Mouse (Mus musculus): ENCODE results near the gene Cdc40.
"Not testable (repeated sequence)": the region's sequence is repeated elsewhere in the genome, so short reads cannot be mapped to it uniquely, and the experiment has no call there.

Gene Cdc40

DNA sequence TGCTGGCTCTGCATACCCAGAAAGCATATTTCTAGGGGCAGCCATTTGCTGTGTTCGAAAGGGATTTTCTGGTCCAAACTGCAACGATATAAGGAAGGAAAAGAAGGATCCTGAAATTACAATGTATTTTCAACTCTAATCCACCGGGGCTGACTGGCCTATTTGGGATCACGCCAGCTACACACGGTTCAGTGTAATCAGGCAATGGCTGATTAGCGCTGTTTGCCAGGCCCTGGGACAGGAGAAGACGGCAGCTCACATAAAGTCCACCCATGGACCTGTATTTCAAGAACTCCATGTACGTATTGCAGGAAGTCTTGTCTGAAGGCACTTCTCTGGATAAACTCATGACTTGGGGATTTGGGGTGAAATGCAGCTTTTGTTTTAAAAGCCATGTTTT lies 25.5 kb downstream of the Cdc40 start:
- no peak for DNase-seq

- no peak for DNase-seq
Measured at GRCm38 (mm10) chr10:40856703-40857102, 26.4 kb downstream of the Cdc40 start.

DNA sequence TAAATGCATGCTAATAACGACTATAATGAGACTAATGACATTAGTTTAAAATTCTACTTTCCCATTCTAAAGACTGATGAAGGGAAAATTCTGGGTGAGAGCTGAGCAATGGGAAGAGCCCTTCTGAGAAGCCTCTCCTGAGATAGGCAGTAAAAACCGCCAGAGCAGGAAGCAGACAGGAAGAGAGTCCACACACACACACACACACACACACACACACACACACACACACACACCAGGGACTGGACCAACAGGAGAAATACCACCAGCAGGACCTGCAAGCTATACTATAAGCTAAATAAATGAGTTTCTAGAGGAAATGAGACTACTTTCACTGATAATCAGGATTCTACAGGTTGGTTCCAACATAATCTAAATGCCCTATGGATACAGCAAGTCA lies 27.5 kb downstream of the Cdc40 start:
- peak; percentile 26 for DNase-seq

DNA sequence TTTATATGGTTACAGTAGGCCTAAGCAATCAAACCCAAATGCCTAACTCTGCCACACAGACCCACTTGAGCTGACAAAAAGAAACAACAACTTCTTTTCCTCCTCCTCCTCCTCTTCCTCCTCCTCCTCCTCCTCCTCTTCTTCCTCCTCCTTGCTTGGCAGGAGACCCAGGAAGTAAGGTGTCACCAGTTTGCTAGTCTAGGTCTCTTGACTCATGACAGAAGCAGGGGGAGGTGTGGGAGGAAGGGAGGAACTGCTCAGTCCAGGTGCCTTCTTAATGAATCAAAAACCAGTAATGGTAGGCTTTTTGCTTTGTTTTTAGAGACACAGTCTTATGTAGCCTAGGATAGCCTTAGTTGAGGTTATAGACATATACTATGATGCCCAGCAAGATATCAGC lies 32.0 kb downstream of the Cdc40 start:
- DNase-seq: no peak

DNA sequence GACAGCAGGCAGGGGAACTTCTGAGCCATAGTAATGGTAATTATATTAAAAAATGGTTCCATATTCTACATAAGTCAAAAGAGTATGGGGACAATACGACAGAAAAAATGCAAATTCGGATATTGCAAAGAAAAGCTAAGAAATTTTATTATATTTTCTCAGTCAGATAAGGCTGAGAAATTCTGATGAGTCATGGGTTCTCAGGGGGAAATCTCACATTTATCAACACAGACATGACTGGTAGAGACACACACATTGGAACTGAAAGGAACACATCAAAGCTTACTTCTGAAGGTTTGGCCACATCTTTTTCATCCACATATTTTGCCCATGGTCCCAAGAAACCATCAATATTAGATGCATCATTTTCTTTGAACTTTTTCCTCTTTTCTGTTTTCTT lies 32.5 kb downstream of the Cdc40 start:
- DNase-seq: no peak

- no peak for DNase-seq
Measured at GRCm38 (mm10) chr10:40847176-40847874, 35.8 kb downstream of the Cdc40 start.

- no peak for DNase-seq
Measured at GRCm38 (mm10) chr10:40845626-40846025, 37.5 kb downstream of the Cdc40 start.

- DNase-seq: no peak
Measured at GRCm38 (mm10) chr10:40844546-40844945, 38.6 kb downstream of the Cdc40 start.

- DNase-seq: no peak
Measured at GRCm38 (mm10) chr10:40843841-40844240, 39.3 kb downstream of the Cdc40 start.

GRCm38 (mm10) chr10:40840086-40840485 lies 43.0 kb downstream of the Cdc40 start:
- no peak for DNase-seq

DNA sequence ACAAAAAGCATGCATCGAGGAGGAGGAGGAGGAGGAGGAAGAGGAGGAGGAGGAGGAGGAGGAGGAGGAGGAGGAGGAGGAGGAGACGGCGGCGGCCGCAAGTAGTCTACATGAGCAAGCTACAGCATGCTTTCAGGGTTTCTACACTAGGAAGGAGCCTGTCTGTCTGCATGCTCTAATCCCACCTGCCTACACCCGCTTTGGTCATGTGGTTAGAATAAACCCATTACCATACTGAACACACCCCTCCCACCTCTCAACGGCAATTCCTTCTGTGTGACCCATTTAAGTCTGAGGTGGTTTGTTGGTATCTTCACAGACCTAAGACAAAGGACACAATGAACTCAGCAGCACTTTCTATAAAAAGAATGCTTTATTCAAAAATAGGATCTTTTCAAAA lies 51.8 kb downstream of the Cdc40 start:
- DNase-seq: no peak

GRCm38 (mm10) chr10:40830312-40830711 lies 52.8 kb downstream of the Cdc40 start:
- DNase-seq: no peak

DNA sequence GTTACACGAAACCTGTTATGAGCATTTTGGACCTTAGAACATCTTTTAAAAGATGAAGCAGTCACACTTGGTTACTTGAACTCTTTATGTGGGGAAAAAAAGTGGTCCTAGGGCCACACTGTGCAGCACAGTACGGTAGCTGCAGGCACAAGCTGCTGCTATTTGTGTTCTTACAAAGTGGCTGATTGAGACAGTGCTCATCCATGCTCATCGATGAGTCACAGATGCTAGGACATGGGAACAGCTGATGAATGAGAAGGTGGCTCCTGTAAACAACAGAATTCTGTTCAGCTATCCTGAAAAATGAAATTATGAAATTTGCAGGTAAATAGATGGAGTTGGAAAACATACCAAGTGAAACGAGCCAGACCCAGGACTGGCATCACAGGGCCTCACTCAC lies 55.4 kb downstream of the Cdc40 start:
- DNase-seq: no peak

GRCm38 (mm10) chr10:40825952-40826351 lies 57.2 kb downstream of the Cdc40 start:
- DNase-seq: no peak

DNA sequence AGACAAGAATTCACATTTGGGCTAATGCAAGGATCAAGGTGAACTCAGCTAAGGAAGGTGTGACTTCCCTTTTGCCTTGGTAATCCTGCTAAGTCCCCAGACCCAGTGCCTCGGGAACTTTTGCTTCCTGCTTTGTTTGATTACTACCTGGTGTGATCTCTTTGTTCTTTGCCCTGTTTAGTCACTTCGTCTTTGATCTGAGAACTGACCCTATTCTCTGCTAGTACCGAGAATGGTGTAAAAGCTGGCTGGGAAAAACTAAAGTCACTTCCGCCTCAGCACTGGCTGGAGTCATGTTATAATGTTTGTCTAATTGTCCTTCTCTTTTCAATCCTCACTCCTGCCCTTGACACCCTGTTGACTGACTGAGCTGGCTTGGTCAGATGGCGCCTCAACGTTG lies 66.6 kb downstream of the Cdc40 start:
- no peak for DNase-seq

DNA sequence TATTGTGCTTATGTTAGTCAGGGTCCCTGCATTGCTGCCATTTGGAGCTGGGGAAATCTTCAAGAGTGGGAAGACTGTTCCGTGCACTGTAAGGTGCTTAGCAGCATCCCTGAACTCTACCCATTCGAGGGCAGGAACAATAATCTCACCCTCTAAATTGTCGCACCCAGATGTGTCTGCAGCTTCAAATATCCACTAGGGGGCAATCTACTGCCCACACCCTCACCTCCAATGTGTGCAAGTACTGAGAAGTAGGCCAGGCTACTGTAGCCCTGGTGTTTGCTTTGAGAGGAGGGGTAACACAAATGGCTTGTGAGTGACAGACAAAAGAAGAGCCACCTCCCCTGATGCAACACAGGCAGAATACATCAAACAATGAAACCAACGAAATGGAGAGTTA lies 69.5 kb downstream of the Cdc40 start:
- DNase-seq: no peak

- not testable (repeated sequence) for DNase-seq
Measured at GRCm38 (mm10) chr10:40809411-40809910, 73.7 kb downstream of the Cdc40 start.

DNA sequence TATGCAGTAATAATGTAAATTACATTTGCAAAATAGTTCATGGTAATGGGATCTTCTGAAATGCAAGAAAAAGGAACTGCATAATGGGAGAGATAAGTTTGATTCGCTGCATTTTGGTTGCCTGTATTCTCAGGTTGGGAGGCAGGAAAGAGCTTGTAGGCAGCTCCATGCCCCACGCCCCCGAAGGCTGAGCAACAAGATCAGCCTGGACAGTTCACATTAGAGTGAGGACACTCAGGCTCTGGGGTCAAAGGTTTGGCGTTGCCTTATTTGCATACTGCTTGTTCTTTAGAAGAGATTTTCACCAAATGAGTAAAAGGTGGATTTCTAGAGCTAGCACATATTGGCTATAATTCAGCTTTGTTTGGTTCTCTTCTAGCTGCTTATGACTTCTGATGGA lies 76.9 kb downstream of the Cdc40 start:
- no peak for DNase-seq

GRCm38 (mm10) chr10:40805221-40805620 lies 77.9 kb downstream of the Cdc40 start:
- no peak for DNase-seq

DNA sequence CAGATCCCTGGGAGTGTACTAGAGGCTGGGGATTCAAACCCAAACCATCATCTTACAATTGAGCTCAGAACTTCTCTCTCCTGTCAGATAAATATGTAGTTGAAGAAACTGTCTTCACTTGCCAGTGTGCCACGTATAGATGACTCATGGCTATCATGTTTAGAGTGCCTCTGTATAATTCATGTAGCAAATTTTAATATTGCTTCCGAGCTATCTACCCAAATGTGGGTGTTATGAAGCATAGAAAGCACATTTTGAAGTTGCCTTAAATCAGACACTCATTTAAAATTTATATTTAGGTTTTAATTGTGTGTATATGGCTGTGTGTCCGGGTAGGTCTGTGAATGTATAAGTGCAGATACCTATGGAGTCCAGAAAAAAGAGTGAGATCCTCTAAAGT lies 91.0 kb downstream of the Cdc40 start:
- DNase-seq: no peak

GRCm38 (mm10) chr10:40790406-40790805 lies 92.7 kb downstream of the Cdc40 start:
- no peak for DNase-seq
